Mouse (Mus musculus) ES-CJ7 (cell line): Measurements from ENCODE around the gene Tigd3.

ENCODE experiments used
- DNase-seq: peaks from one replicate; pipeline ENCODE4 v3.0.0; 2011; ENCODE audit warnings: low read depth, low spot score

The Tigd3 gene

DNA sequence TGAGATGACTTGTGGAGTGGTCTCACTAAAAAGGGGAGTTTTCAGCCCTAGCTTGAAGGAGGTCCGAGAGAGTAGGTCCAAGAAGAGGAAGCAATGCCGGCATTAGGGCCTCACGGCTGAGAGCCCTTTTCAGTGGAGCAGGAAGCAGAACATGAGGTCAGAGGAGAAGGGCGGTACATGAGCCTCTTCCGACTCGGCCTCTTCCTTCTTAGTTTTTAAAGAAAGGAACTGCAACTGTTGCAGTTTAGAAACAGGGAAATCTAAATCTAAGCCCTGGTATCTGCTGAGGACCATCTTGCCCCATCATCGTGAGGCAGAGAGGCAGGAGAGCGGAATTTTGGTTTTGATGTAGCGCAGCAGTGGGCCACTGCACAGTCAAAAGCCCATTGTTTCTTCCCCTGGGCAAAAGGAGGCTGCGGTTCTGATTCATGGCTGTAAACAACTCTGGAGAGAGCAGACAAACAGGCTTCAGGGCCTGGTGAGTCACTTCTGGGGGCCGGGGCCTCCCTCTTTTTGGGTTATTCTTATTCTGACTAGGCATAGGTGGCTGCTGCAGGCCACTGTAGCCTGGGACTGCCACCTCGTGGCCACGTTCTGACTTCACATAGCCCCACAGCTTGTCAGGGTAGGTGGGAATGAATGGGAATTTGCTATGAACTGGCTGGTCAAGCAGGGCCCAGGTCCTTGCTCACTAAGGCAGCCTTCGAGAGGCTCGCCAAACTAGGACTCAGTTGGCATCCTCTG, 16.2 kb downstream of the Tigd3 start, which contains the start of gene Slc25a45:
Gene Slc25a45, plus strand, starts transcription at position 191 of the 744 bp plus-strand sequence.
- DNase-seq = peak; percentile 83

DNA sequence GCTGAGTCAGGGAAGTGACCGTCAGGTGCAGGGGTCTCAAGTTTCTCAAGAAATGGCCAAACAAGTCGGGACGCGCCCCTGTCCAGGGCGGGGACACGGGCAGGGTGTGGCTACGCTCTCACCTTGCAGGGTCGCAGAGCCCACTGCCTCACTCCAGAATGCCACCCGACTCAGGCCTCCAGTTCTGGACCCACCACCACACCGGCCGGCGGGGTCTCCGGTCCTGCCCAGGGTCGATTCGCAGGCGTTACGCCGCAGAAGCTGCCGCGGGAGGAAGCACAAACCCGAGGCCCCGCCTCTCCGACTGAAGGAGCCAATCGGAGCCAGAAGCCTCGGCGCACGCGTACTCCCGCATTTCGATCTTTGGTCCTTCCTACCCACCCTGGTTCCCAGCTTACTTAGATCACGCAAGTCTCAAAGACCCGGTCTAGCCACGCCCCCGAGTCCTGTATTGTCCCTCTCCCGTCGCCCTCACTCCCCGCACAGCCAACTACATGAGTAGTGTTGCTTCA, 18.9 kb downstream of the Tigd3 start, which contains the start of gene Frmd8:
Gene Frmd8, minus strand, starts transcription at position 306 of the 512 bp plus-strand sequence.
- DNase-seq = peak; percentile 96

DNA sequence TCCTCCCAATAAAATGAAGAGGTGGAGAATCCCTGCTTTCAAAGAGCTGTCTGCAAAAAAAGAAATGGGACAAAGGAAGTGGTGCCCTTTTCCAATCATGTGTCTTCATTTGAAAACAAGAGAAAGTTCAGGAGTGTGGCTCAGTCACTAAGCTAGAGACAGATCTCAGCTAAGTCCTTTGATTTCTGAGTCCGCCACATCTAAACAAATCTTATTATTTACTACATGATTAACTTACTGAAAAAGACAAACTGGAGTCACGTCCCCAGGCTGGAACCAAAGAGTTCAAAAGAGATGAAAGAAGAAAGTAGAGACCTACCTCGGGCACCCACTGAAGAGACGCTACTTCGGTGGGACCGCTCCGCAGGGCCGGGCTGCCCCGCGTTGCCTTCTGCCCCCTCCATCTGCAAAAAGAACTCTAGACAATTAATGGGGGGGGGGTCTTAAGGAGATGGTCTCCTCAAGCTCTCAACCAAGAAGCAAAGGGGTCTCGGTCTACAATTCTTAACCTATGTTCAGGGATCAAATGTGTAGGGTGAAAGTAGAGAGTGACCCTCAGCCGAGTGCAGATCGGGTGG, 19.5 kb downstream of the Tigd3 start:
- no peak for DNase-seq

DNA sequence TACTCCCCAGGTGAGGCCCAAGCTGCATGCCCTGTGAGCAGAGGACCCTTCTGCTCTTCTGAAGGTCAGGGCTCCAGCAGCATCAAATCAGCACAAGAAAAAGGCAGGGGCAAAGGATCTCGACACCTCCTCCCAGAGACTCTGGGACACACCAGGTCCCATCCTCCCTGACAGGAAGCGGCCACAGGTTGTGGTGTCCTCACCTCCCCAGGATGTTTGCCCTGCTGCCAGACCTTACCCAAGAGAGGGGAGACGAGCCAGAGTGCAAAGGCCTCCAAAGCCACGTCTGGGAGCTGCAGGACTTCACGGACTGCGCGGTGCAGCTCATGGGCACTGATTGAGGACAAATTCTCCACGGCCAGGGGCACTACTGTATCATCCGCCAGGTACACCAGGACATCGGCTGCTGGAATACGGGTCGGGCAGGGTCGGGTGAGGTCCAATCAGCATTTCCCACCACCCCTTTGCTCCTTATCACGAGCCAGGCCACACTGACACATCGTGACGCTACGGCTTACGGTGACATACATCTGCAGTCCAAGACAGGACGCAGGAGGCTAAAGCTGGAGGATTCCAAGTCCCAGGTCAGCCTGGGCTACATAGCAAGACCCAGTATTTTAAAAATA, 20.9 kb downstream of the Tigd3 start:
- no peak for DNase-seq

DNA sequence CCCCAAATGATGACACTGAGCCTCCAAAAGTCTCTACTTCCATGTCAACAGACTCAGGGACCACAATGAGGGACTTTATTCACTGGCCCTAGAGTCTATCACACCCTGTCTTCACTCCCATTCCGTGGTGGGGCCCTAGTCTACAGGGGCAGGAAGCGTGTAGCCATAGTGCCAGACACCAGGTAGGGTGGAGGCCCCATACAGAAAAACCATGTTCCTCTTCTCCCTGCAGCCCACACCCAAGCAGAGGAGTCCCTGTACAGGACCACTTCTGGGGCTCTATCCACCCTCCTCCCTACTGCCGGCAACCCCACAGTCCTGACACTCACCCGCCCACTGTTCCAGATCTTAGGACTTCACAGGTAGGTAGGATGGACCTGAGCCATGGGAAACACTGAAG, 21.4 kb downstream of the Tigd3 start:
- DNase-seq = no peak

DNA sequence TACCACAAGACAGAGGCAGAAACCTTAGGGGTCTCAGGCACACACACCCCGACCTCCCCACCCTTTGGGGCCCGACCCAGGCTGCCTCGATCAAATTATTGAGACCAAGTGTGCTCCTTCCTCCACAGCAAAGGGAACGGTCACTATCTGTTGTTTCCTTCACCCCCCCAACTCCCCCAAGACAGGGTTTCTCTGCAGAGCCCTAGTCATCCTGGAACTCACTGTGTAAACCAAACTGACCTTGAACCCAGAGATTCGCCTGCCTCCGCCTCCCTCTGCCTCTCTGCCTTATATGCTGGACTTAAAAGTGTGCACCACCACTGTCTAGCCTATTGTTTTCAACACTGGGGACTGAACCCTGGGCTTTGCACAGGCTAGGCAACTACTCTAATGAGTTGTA, 22.3 kb downstream of the Tigd3 start:
- DNase-seq = no peak

DNA sequence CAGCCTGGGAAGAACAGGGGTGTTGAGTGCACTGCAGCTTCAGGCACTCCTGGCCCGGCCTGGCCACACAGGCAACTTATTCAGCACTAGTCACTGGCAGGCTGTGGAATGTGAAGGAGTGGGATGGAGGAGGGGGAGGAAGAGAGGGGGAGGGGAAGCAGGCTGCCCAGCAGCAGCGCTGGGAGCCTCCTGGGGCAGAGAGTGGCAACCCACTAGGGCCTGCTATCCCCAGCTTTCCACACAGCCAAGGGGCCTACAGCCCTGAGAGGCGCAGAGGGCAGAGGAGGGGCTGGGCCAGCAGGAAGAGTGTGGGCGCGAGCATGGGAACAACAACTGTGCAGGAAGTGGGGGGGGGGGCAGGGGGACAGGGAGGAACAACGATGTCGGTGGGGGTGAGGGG, 22.7 kb downstream of the Tigd3 start:
- DNase-seq = peak; percentile 65

DNA sequence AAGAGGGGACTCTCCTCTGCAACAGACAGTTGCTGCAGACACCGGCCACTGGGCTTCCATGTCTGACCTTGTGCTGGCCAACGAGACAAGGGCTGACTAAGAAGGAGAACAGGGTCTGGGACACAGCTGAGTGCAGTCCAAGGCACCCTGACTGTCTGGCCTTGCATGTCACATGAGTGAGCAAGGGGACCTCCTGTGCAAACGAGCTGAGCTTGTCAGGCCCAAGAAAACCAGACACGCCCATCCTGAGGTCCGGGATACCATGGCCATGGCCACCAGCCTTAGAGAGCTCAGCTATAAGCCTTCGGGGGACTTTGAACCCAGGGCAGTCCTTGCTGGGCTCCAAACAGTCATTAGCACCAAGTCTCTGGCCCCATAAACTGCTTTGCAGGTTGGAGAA, 25.9 kb downstream of the Tigd3 start:
- no peak for DNase-seq

DNA sequence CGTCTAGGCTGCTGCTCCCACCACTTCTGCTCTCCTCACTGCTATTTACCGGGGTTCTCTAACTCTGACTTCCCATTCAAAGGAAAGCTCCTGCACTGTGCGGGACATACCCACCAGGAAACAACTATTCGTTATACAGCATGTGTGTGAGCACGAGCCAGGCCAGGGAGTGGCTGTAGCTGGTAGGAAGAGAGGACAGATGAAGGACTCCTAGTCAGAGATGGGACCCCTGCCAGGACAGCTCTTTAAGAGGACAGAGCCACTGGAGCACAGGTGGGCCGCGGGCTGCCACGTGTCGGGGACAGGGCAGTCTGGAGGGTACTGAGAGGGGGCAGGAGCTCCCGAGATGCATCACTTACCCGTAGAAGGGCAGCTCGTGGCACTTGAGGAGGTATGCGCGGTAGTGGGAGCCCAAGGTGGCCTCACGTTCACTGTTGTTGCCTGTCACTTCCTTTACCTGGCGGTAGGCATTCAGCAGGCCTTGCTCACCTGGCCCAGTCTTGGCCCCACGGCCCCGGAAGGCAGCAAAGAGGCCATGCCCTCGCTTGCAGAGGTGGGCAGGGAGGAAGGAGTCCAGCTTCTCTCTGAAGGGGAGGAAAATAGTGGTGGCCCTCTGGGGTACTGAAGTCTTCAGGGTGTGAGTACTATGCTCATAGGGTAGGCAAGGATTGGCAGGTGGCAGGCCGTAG, 29.1 kb downstream of the Tigd3 start:
- no peak for DNase-seq

DNA sequence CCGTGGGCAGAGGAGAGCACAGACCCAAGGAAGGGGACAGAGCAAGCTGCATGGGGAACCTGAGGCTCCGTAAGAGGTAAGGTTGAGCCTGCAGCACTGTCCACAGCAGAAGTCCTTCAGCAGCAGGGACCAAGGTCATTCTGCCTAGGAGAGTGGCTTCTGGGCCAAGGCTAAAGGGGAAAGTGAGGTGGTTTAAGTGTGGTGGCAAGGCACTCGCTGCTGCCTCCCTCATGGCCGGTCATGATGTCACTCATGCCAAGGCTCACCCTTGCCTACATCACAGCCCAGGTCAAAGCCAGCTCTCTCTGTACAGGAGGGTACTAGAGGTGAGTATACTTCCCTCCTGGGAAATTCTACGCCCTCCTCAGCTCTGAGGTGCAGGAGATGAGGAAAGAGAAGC, 30.2 kb downstream of the Tigd3 start:
- no peak for DNase-seq

DNA sequence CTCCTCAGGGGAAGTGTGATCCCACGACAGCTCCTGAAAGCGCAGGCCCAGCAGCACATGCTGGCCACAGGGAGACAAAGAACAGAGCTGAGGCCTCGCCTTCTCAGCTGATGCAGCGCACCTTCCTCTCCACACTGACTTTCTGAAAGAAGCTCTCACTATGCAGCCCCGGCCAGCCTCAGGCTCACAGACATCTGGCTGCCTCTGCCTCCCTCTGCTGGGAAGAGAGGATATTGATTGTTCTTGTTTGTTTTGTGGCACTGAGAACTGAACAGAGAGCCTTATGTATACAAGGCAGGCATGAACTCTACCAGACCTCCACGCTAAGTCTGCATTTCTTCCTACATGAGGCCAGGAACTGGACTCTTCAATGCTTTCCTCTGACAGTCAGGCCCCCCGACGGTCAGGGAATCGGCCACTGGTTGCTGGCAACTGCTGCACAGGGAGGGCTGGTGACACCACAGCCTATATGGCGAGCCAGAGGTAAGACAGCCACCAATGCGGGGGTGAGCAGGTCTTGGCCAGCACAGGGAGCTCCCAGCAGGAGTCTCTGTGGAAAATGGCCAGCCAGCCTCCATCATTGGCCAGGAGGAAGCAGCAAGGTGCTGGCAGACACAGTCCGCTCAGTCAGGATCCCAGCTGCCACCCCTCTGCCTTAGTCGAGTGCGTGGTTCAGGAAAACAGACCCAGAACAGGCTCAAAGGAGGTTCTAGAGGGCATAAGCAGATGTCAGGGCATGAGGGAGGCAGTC, 31.4 kb downstream of the Tigd3 start:
- DNase-seq = peak; percentile 53

DNA sequence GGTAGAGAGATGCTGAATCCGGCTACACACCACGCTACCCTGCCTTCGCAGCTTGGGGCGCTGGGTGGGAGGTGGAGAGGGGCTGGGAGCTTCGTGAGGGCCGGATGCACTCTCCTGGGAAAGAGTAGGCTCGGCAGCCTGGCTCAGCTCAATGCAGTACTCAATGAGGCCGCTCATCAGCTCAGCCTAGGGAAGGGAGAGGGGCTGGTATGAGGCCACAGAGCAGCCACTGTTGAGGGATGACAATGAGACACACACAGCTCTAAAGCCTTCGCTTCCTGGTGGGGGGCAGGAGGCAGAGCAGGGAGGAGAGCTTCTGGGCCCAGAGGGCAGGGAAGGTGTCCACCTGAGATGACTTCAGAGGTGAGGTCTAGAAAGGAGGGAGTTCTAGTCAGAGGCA, 37.3 kb downstream of the Tigd3 start:
- DNase-seq = no peak

DNA sequence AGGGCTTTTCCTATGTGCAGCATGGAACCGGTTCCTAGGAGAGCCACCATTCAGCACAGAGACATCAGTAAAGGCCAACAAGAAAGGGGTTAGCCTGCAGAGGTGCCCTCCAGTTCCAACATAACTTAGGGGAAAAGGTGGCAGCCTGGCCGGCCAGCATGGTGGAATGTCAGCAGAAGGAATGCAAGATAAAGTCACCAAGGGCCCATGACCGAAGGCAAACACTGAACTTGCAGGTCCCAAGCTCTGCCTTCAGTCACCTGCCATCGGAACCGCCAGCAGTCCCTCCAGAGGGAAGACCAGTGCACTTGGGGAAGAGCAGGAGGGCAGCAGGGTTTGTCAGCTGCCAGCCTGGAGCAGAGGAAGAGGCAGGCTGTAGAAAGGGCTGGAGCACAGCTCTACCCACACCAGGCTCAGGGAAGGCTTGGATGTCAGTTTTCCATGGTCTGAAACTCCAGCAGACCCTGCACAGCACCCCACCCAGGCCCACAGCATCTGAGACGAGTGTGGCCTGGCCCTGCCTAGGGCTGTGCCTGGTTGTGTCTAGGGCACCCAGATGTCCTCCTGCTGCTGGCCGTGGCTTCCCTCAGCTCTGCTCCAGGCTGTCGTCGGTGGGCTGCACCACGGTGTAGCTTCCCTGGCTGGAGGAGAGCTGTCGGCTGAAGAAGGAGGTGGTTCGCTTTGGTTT, 41.8 kb downstream of the Tigd3 start:
- DNase-seq = no peak

DNA sequence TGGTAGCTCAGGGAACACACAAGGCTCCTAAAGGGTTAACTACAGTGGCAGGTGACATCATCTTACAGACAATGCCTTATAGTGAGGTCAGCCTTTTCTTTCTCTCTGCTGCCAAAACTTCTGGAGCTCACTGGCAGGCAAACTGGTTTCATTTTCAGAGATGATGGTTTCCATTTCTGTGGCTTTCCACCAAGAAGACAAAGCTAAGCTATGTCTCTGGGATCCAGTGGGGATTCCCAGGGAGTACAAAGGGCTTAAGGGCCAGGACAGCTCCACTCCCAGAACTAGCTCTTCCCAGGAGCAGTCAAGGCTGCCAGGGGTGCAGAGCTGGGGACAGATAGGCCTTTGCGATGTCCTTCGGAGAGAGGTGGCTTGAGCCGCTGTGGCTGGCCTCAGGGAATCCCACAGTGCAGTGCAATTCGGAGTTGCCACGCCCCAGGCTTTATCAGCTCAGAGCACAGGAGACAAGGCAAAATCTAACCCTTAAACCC, 42.4 kb downstream of the Tigd3 start:
- DNase-seq = no peak

DNA sequence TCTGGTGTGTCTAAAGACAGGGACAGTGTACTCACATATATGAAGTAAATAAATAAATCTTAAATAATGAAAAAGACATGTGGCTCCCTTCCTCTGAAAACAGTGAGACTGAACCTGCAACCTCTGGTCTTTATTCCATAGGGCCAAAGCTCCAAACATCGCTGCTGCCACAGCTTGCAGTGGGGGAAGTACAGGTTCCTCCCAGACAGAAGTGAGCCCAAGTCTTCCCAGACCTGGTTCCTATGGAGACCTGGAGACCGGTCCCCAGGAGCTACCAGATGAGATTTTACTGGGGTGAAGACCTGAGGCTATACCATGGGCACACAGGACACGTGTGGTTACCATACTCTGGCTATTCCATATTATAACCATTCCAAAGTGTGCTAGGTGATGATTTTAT, 43.1 kb downstream of the Tigd3 start:
- DNase-seq = no peak

DNA sequence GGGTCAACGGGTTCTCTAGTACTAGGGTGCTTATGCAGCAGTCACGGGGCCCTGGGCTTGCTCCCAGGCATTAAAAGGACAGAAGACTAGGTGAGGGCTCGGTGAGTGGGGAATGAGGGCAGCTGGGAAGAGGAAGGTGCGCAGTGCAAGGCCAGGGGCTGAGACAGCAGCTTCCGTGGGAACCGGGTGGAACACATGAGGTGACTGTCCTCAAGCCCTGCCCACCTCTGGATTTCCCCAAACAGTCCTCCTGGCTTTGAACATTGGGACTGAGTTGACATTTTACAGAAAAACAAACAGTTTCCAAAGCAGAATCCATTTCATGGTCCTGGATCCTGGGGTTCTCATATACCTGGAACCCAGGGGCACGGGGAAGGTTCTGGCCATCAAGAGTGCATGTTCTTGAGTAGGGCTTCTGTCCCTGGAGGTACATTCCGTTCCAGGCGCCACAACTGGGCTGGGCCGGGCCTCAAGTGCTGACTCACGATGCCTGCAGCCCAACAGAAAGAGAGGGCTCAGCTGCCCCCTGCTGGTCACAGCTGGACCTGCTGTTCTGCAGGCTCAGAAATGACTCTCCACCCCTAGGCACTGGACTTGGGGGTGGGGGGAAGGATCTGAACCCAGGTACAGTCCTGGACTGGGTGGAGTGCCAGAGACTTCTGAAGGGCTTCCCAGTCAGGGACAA, 44.0 kb downstream of the Tigd3 start:
- DNase-seq = peak; percentile 95

DNA sequence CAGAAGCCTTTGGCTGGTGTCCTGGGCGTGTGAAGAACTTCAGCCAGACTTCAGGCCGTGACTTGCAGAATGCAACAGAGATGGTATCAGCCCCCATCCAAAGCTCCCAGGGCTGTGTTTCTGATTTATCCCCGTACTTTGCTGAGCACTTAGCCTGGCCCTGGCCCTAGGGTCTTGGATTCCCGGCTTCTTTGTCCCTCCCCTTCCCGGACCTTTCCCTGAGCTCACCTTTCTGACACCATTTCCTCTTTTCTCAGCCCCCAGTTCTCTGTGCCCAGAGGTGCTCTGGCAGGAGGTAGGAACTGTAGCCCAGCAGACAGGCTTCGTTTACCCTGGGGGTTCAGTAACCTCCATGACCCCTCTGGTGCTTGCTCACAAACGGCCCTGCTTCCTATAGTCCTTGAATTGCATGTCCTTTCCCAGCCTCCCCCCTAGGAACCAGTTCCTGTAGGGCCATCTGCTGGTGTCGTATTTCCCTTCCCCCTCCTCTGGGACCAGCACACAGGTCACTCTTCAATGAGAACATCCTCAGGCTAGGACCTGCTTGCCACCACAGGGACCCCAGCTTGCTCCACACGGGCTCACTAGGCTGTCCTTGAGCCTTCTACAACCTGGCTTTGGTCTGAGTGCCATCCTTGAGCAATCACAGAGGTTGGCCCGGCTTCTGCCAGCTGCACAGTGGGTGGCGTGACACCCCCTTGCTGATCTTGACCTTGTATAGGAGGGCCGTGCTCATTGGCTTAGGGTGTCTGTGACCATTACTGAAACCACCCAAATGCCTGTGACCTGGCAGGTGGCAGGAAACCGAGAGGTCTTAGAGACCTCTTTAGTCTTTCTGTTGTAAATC, 44.9 kb downstream of the Tigd3 start:
- peak; percentile 95 for DNase-seq

DNA sequence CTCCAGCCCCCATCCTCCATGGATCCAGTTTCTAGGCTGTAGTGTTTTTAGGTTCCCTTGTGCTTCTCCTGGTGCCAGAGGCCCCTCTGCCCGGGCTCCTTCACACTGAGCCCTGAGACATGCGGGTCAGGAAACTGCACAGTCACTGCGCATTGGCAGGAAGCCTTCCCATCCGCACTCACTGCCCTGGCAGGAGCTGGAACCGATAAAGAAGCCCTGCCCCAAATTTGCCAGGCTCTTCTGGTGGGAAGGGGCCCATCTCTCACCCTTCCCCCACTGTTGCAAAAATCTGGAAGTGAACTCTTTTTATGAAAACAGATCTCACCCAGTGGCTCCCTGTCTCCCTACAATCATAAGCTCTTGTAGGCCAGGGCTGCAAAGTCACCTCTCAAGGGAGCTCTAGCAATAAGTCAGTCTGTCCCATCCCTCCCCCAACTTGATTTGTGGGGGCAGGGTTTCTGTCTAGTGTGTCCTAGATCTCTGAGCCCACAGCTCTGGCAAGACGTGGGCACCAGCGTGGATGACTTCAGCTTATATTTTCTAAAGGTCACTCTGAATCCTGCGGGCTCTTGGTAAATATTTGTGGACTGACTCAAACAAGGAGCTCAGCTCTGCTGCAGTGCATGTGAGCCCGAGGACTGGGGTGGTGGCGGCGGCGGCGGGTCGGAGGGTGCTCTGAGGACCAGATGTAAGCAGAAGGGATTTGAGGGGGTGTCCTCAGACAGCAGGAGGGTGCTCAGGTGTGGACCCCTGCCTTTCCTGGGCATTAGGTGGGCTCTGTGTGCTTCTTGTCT, 45.7 kb downstream of the Tigd3 start:
- peak; percentile 23 for DNase-seq
